Mouse (Mus musculus): ENCODE data around the gene Tbx6. TPM values are rescaled to one million over a fixed set of nuclear protein-coding genes. Genes with fewer than 3 reads are reported as not detected.

Gene Tbx6
- total and polyA plus RNA-seq, 3 experiments, result 0.12 to 0.15 TPM; not detected in 1

Other genes starting within 250 kb of the Tbx6 start
Only the 30 nearest of the 32 such genes appear.
- 233 and 270 TPM in 2 replicates for gene Eif3c, start 215.1 kb upstream of the Tbx6 start, total RNA-seq (2012; rRNA removed)
- 100 to 1,000 TPM; 404 to 819 TPM for gene Eif3c, start 215.1 kb upstream of the Tbx6 start, polyA plus RNA-seq (2012; ENCODE audit: insufficient read depth in 1 of 2, insufficient read length in 2 of 2, low read depth in 1 of 2, low replicate concordance in 2 of 2, missing spikeins in 1 of 2)
- 0.23 and 0.56 TPM in 2 replicates for gene Apobr, start 196.5 kb upstream of the Tbx6 start, total RNA-seq (2012; rRNA removed)
- 1 to 10 TPM in 1 of 2 experiments, not detected in 1; 5.4 TPM for gene Apobr, start 196.5 kb upstream of the Tbx6 start, polyA plus RNA-seq (2012; ENCODE audit: insufficient read depth in 1 of 2, insufficient read length in 2 of 2, low read depth in 1 of 2, low replicate concordance in 2 of 2, missing spikeins in 1 of 2)
- 16.2 and 20.5 TPM in 2 replicates for gene Cln3, start 195.7 kb upstream of the Tbx6 start, total RNA-seq (2012; rRNA removed)
- gene Cln3, start 195.7 kb upstream of the Tbx6 start, polyA plus RNA-seq (2012; ENCODE audit: insufficient read depth in 1 of 2, insufficient read length in 2 of 2, low read depth in 1 of 2, low replicate concordance in 2 of 2, missing spikeins in 1 of 2), result 10 to 100 TPM in 1 of 2 experiments, not detected in 1; 61.9 TPM
- not detected in 2 replicates for gene Il27, start 186.5 kb upstream of the Tbx6 start, total RNA-seq (2012; rRNA removed)
- under 1 TPM in 1 of 2 experiments, not detected in 1; 0.07 TPM for gene Il27, start 186.5 kb upstream of the Tbx6 start, polyA plus RNA-seq (2012; ENCODE audit: insufficient read depth in 1 of 2, insufficient read length in 2 of 2, low read depth in 1 of 2, low replicate concordance in 2 of 2, missing spikeins in 1 of 2)
- 1.8 and 9.5 TPM in 2 replicates for gene Nupr1, start 150.6 kb upstream of the Tbx6 start, total RNA-seq (2012; rRNA removed)
- gene Nupr1, start 150.6 kb upstream of the Tbx6 start, polyA plus RNA-seq (2012; ENCODE audit: insufficient read depth in 1 of 2, insufficient read length in 2 of 2, low read depth in 1 of 2, low replicate concordance in 2 of 2, missing spikeins in 1 of 2), result 10 to 100 TPM in 1 of 2 experiments, not detected in 1; 11.0 TPM
- 56.1 and 81.7 TPM in 2 replicates for gene Sgf29, start 132.2 kb upstream of the Tbx6 start, total RNA-seq (2012; rRNA removed)
- 100 to 1,000 TPM in 1 of 2 experiments, not detected in 1; 117 TPM for gene Sgf29, start 132.2 kb upstream of the Tbx6 start, polyA plus RNA-seq (2012; ENCODE audit: insufficient read depth in 1 of 2, insufficient read length in 2 of 2, low read depth in 1 of 2, low replicate concordance in 2 of 2, missing spikeins in 1 of 2)
- not detected in 2 replicates for gene Sult1a1, start 105.1 kb upstream of the Tbx6 start, total RNA-seq (2012; rRNA removed)
- under 1 TPM in 1 of 2 experiments, not detected in 1; 0.36 TPM for gene Sult1a1, start 105.1 kb upstream of the Tbx6 start, polyA plus RNA-seq (2012; ENCODE audit: insufficient read depth in 1 of 2, insufficient read length in 2 of 2, low read depth in 1 of 2, low replicate concordance in 2 of 2, missing spikeins in 1 of 2)
- 138 and 163 TPM in 2 replicates for gene Bola2, start 86.1 kb upstream of the Tbx6 start, total RNA-seq (2012; rRNA removed)
- gene Bola2, start 86.1 kb upstream of the Tbx6 start, polyA plus RNA-seq (2012; ENCODE audit: insufficient read depth in 1 of 2, insufficient read length in 2 of 2, low read depth in 1 of 2, low replicate concordance in 2 of 2, missing spikeins in 1 of 2), result 100 to 1,000 TPM in 1 of 2 experiments, not detected in 1; 436 TPM
- gene Slx1b, start 85.7 kb upstream of the Tbx6 start, total RNA-seq (2012; rRNA removed), result 4.6 and 5.4 TPM in 2 replicates
- 10 to 100 TPM in 1 of 2 experiments, not detected in 1; 10.2 TPM for gene Slx1b, start 85.7 kb upstream of the Tbx6 start, polyA plus RNA-seq (2012; ENCODE audit: insufficient read depth in 1 of 2, insufficient read length in 2 of 2, low read depth in 1 of 2, low replicate concordance in 2 of 2, missing spikeins in 1 of 2)
- 195 and 279 TPM in 2 replicates for gene Coro1a, start 73.7 kb upstream of the Tbx6 start, total RNA-seq (2012; rRNA removed)
- 100 to 1,000 TPM in 1 of 2 experiments, not detected in 1; 204 TPM for gene Coro1a, start 73.7 kb upstream of the Tbx6 start, polyA plus RNA-seq (2012; ENCODE audit: insufficient read depth in 1 of 2, insufficient read length in 2 of 2, low read depth in 1 of 2, low replicate concordance in 2 of 2, missing spikeins in 1 of 2)
- 5.2 and 7.1 TPM in 2 replicates for gene Mapk3, start 21.9 kb upstream of the Tbx6 start, total RNA-seq (2012; rRNA removed)
- 10 to 100 TPM in 1 of 2 experiments, not detected in 1; 45.1 TPM for gene Mapk3, start 21.9 kb upstream of the Tbx6 start, polyA plus RNA-seq (2012; ENCODE audit: insufficient read depth in 1 of 2, insufficient read length in 2 of 2, low read depth in 1 of 2, low replicate concordance in 2 of 2, missing spikeins in 1 of 2)
- gene Gdpd3, start 15.1 kb upstream of the Tbx6 start, total RNA-seq (2012; rRNA removed), result 12.6 and 12.7 TPM in 2 replicates
- 10 to 100 TPM in 1 of 2 experiments, not detected in 1; 13.0 TPM for gene Gdpd3, start 15.1 kb upstream of the Tbx6 start, polyA plus RNA-seq (2012; ENCODE audit: insufficient read depth in 1 of 2, insufficient read length in 2 of 2, low read depth in 1 of 2, low replicate concordance in 2 of 2, missing spikeins in 1 of 2)
- gene Ypel3, start 4.5 kb upstream of the Tbx6 start, total RNA-seq (2012; rRNA removed), result 2.1 and 2.7 TPM in 2 replicates
- 10 to 100 TPM in 1 of 2 experiments, not detected in 1; 12.6 TPM for gene Ypel3, start 4.5 kb upstream of the Tbx6 start, polyA plus RNA-seq (2012; ENCODE audit: insufficient read depth in 1 of 2, insufficient read length in 2 of 2, low read depth in 1 of 2, low replicate concordance in 2 of 2, missing spikeins in 1 of 2)
- 255 and 257 TPM in 2 replicates for gene Ppp4c, start 11.0 kb downstream of the Tbx6 start, total RNA-seq (2012; rRNA removed)
- 100 to 1,000 TPM; 265 to 540 TPM for gene Ppp4c, start 11.0 kb downstream of the Tbx6 start, polyA plus RNA-seq (2012; ENCODE audit: insufficient read depth in 1 of 2, insufficient read length in 2 of 2, low read depth in 1 of 2, low replicate concordance in 2 of 2, missing spikeins in 1 of 2)
- gene Fam57b, start 16.2 kb downstream of the Tbx6 start, total RNA-seq (2012; rRNA removed), result 1.7 TPM in 2 replicates
- gene Fam57b, start 16.2 kb downstream of the Tbx6 start, polyA plus RNA-seq (2012; ENCODE audit: insufficient read depth in 1 of 2, insufficient read length in 2 of 2, low read depth in 1 of 2, low replicate concordance in 2 of 2, missing spikeins in 1 of 2), result under 1 TPM in 1 of 2 experiments, not detected in 1; 0.50 TPM
- gene 4930451I11Rik, start 50.2 kb downstream of the Tbx6 start, total RNA-seq (2012; rRNA removed), result not detected in 2 replicates
- not detected for gene 4930451I11Rik, start 50.2 kb downstream of the Tbx6 start, polyA plus RNA-seq (2012; ENCODE audit: insufficient read depth in 1 of 2, insufficient read length in 2 of 2, low read depth in 1 of 2, low replicate concordance in 2 of 2, missing spikeins in 1 of 2)
- gene Doc2a, start 65.9 kb downstream of the Tbx6 start, total RNA-seq (2012; rRNA removed), result 1.6 and 2.3 TPM in 2 replicates
- gene Doc2a, start 65.9 kb downstream of the Tbx6 start, polyA plus RNA-seq (2012; ENCODE audit: insufficient read depth in 1 of 2, insufficient read length in 2 of 2, low read depth in 1 of 2, low replicate concordance in 2 of 2, missing spikeins in 1 of 2), result not detected
- 44.0 and 55.6 TPM in 2 replicates for gene Hirip3, start 80.5 kb downstream of the Tbx6 start, total RNA-seq (2012; rRNA removed)
- 100 to 1,000 TPM in 1 of 2 experiments, not detected in 1; 137 TPM for gene Hirip3, start 80.5 kb downstream of the Tbx6 start, polyA plus RNA-seq (2012; ENCODE audit: insufficient read depth in 1 of 2, insufficient read length in 2 of 2, low read depth in 1 of 2, low replicate concordance in 2 of 2, missing spikeins in 1 of 2)
- 77.1 and 93.0 TPM in 2 replicates for gene Ino80e, start 80.9 kb downstream of the Tbx6 start, total RNA-seq (2012; rRNA removed)
- gene Ino80e, start 80.9 kb downstream of the Tbx6 start, polyA plus RNA-seq (2012; ENCODE audit: insufficient read depth in 1 of 2, insufficient read length in 2 of 2, low read depth in 1 of 2, low replicate concordance in 2 of 2, missing spikeins in 1 of 2), result 100 to 1,000 TPM; 189 to 476 TPM
- gene Taok2, start 103.2 kb downstream of the Tbx6 start, total RNA-seq (2012; rRNA removed), result 26.2 and 34.2 TPM in 2 replicates
- gene Taok2, start 103.2 kb downstream of the Tbx6 start, polyA plus RNA-seq (2012; ENCODE audit: insufficient read depth in 1 of 2, insufficient read length in 2 of 2, low read depth in 1 of 2, low replicate concordance in 2 of 2, missing spikeins in 1 of 2), result 10 to 100 TPM; 29.0 to 52.3 TPM
- gene Tmem219, start 141.4 kb downstream of the Tbx6 start, total RNA-seq (2012; rRNA removed), result 18.0 and 18.8 TPM in 2 replicates
- 10 to 100 TPM in 1 of 2 experiments, not detected in 1; 34.5 TPM for gene Tmem219, start 141.4 kb downstream of the Tbx6 start, polyA plus RNA-seq (2012; ENCODE audit: insufficient read depth in 1 of 2, insufficient read length in 2 of 2, low read depth in 1 of 2, low replicate concordance in 2 of 2, missing spikeins in 1 of 2)
- 17.7 and 18.1 TPM in 2 replicates for gene Kctd13, start 147.4 kb downstream of the Tbx6 start, total RNA-seq (2012; rRNA removed)
- gene Kctd13, start 147.4 kb downstream of the Tbx6 start, polyA plus RNA-seq (2012; ENCODE audit: insufficient read depth in 1 of 2, insufficient read length in 2 of 2, low read depth in 1 of 2, low replicate concordance in 2 of 2, missing spikeins in 1 of 2), result 10 to 100 TPM in 1 of 2 experiments, not detected in 1; 26.2 TPM
- 0.15 TPM in 1 of 2 replicates, not detected in the other for gene Asphd1, start 168.1 kb downstream of the Tbx6 start, total RNA-seq (2012; rRNA removed)
- gene Asphd1, start 168.1 kb downstream of the Tbx6 start, polyA plus RNA-seq (2012; ENCODE audit: insufficient read depth in 1 of 2, insufficient read length in 2 of 2, low read depth in 1 of 2, low replicate concordance in 2 of 2, missing spikeins in 1 of 2), result under 1 TPM in 1 of 2 experiments, not detected in 1; 0.74 TPM
- gene Sez6l2, start 169.1 kb downstream of the Tbx6 start, total RNA-seq (2012; rRNA removed), result 0.49 and 2.0 TPM in 2 replicates
- 1 to 10 TPM in 1 of 2 experiments, not detected in 1; 6.1 TPM for gene Sez6l2, start 169.1 kb downstream of the Tbx6 start, polyA plus RNA-seq (2012; ENCODE audit: insufficient read depth in 1 of 2, insufficient read length in 2 of 2, low read depth in 1 of 2, low replicate concordance in 2 of 2, missing spikeins in 1 of 2)
- 72.5 and 98.4 TPM in 2 replicates for gene Cdipt, start 194.4 kb downstream of the Tbx6 start, total RNA-seq (2012; rRNA removed)
- gene Cdipt, start 194.4 kb downstream of the Tbx6 start, polyA plus RNA-seq (2012; ENCODE audit: insufficient read depth in 1 of 2, insufficient read length in 2 of 2, low read depth in 1 of 2, low replicate concordance in 2 of 2, missing spikeins in 1 of 2), result 100 to 1,000 TPM in 1 of 2 experiments, not detected in 1; 151 TPM
- 0.35 and 0.49 TPM in 2 replicates for gene Cdiptos, start 194.6 kb downstream of the Tbx6 start, total RNA-seq (2012; rRNA removed)
- gene Cdiptos, start 194.6 kb downstream of the Tbx6 start, polyA plus RNA-seq (2012; ENCODE audit: insufficient read depth in 1 of 2, insufficient read length in 2 of 2, low read depth in 1 of 2, low replicate concordance in 2 of 2, missing spikeins in 1 of 2), result 1 to 10 TPM in 1 of 2 experiments, not detected in 1; 1.8 TPM
- 19.4 and 19.8 TPM in 2 replicates for gene Mvp, start 233.1 kb downstream of the Tbx6 start, total RNA-seq (2012; rRNA removed)
- gene Mvp, start 233.1 kb downstream of the Tbx6 start, polyA plus RNA-seq (2012; ENCODE audit: insufficient read depth in 1 of 2, insufficient read length in 2 of 2, low read depth in 1 of 2, low replicate concordance in 2 of 2, missing spikeins in 1 of 2), result 10 to 100 TPM in 1 of 2 experiments, not detected in 1; 20.6 TPM
- gene Pagr1b, start 235.0 kb downstream of the Tbx6 start, total RNA-seq (2012; rRNA removed), result 0.39 TPM in 1 of 2 replicates, not detected in the other
- gene Pagr1b, start 235.0 kb downstream of the Tbx6 start, polyA plus RNA-seq (2012; ENCODE audit: insufficient read depth in 1 of 2, insufficient read length in 2 of 2, low read depth in 1 of 2, low replicate concordance in 2 of 2, missing spikeins in 1 of 2), result 1 to 10 TPM in 1 of 2 experiments, not detected in 1; 4.5 TPM
- gene Pagr1a, start 235.9 kb downstream of the Tbx6 start, total RNA-seq (2012; rRNA removed), result 55.4 and 60.2 TPM in 2 replicates
- 10 to 100 TPM in 1 of 2 experiments, not detected in 1; 85.9 TPM for gene Pagr1a, start 235.9 kb downstream of the Tbx6 start, polyA plus RNA-seq (2012; ENCODE audit: insufficient read depth in 1 of 2, insufficient read length in 2 of 2, low read depth in 1 of 2, low replicate concordance in 2 of 2, missing spikeins in 1 of 2)
- gene Gm42742, start 239.6 kb downstream of the Tbx6 start, total RNA-seq (2012; rRNA removed), result 13.8 and 20.5 TPM in 2 replicates
- 10 to 100 TPM in 1 of 2 experiments, not detected in 1; 27.2 TPM for gene Gm42742, start 239.6 kb downstream of the Tbx6 start, polyA plus RNA-seq (2012; ENCODE audit: insufficient read depth in 1 of 2, insufficient read length in 2 of 2, low read depth in 1 of 2, low replicate concordance in 2 of 2, missing spikeins in 1 of 2)